Mouse (Mus musculus): ENCODE measurements around the gene Paics. TPM values are rescaled to one million over a fixed set of nuclear protein-coding genes. Genes with fewer than 3 reads are reported as not detected.

The Paics gene
- total and polyA plus RNA-seq, 2 experiments from 2014 or later, result 142 to 152 TPM

GRCm38 (mm10) chr5:76984015-76984414, 32.9 kb downstream of the Paics start:
- WGBS, result 93% methylated on average over 11 of the region's 11 CpGs
- H3K4me1 ChIP-seq (ENCODE audit: insufficient read depth), result no peaks in the 10 kb centered on the region
- no peak overlapping the region for H3K4me2 ChIP-seq (ENCODE audit: low read depth)
- ATAC-seq (no peak), DNase-seq (no peak)
- H3K27me3 ChIP-seq (ENCODE audit: insufficient read depth, low read length), result no peaks in the 10 kb centered on the region
- no peak overlapping the region for H3K4me3 ChIP-seq (ENCODE audit: low read depth, low read length)
- no peaks in the 10 kb centered on the region for H3K9me3 ChIP-seq (ENCODE audit: low read length)
- H3K36me3 ChIP-seq (ENCODE audit: insufficient read depth), result peaks cover 67% of the 10 kb centered on the region
- TF ChIP-seq CTCF (IDR thresholded peaks at IDR 0.05; ENCODE audit: low read depth), result no peak
- no peak overlapping the region for H3K27ac ChIP-seq (ENCODE audit: low read depth, low read length)
- no peak overlapping the region for H3K9ac ChIP-seq

GRCm38 (mm10) chr5:76990789-76991188, 39.7 kb downstream of the Paics start:
- H3K4me2 ChIP-seq (ENCODE audit: low read depth), result no peak overlapping the region
- H3K27ac ChIP-seq (ENCODE audit: low read depth, low read length), result no peak overlapping the region
- DNase-seq (no peak), ATAC-seq (no peak)
- H3K9ac ChIP-seq, result no peak overlapping the region
- 88% methylated on average over 3 of the region's 3 CpGs for WGBS
- TF ChIP-seq CTCF (IDR thresholded peaks at IDR 0.05; ENCODE audit: low read depth), result no peak
- H3K27me3 ChIP-seq (ENCODE audit: insufficient read depth, low read length), result no peaks in the 10 kb centered on the region
- peaks cover 70% of the 10 kb centered on the region for H3K36me3 ChIP-seq (ENCODE audit: insufficient read depth)
- no peaks in the 10 kb centered on the region for H3K4me1 ChIP-seq (ENCODE audit: insufficient read depth)
- no peaks in the 10 kb centered on the region for H3K9me3 ChIP-seq (ENCODE audit: low read length)
- no peak overlapping the region for H3K4me3 ChIP-seq (ENCODE audit: low read depth, low read length)

GRCm38 (mm10) chr5:76993174-76993814, 42.2 kb downstream of the Paics start:
- TF ChIP-seq CTCF (IDR thresholded peaks at IDR 0.05; ENCODE audit: low read depth), result no peak
- Histone ChIP-seq H3K9ac (no peak overlapping the region), H3K9me3 (ENCODE audit: low read length) (no peaks in the 10 kb centered on the region), H3K27ac (ENCODE audit: low read depth, low read length) (no peak overlapping the region), H3K36me3 (ENCODE audit: insufficient read depth) (peaks cover 77% of the 10 kb centered on the region), H3K4me3 (ENCODE audit: low read depth, low read length) (no peak overlapping the region), H3K4me2 (ENCODE audit: low read depth) (no peak overlapping the region), H3K4me1 (ENCODE audit: insufficient read depth) (no peaks in the 10 kb centered on the region), H3K27me3 (ENCODE audit: insufficient read depth, low read length) (no peaks in the 10 kb centered on the region)
- DNase-seq (no peak), ATAC-seq (no peak)
- WGBS, result 93% methylated on average over 5 of the region's 5 CpGs

- TF ChIP-seq CTCF (IDR thresholded peaks at IDR 0.05; ENCODE audit: low read depth), result peak; percentile 78
- H3K4me2 ChIP-seq (ENCODE audit: low read depth), result no peak overlapping the region
- ATAC-seq (peak; percentile 86), DNase-seq (peak; percentile 87)
- no peak overlapping the region for H3K9ac ChIP-seq
- no peak overlapping the region for H3K4me3 ChIP-seq (ENCODE audit: low read depth, low read length)
- no peaks in the 10 kb centered on the region for H3K9me3 ChIP-seq (ENCODE audit: low read length)
- no peak overlapping the region for H3K27ac ChIP-seq (ENCODE audit: low read depth, low read length)
- 40% methylated on average over 5 of the region's 5 CpGs for WGBS
- H3K36me3 ChIP-seq (ENCODE audit: insufficient read depth), result peaks cover 64% of the 10 kb centered on the region
- no peaks in the 10 kb centered on the region for H3K4me1 ChIP-seq (ENCODE audit: insufficient read depth)
- no peaks in the 10 kb centered on the region for H3K27me3 ChIP-seq (ENCODE audit: insufficient read depth, low read length)
Measured at GRCm38 (mm10) chr5:76998416-76998815, 47.3 kb downstream of the Paics start.

- H3K9me3 ChIP-seq (ENCODE audit: low read length), result no peaks in the 10 kb centered on the region
- H3K4me1 ChIP-seq (ENCODE audit: insufficient read depth), result no peaks in the 10 kb centered on the region
Measured at GRCm38 (mm10) chr5:77001192-77001591, 50.1 kb downstream of the Paics start.

GRCm38 (mm10) chr5:77004051-77004821, 53.1 kb downstream of the Paics start, which contains the start of gene Arl9:
Arl9 (plus strand) TSS chr5:77004055.
- no peak within 1 kb of the TSS for H3K4me3 ChIP-seq (ENCODE audit: low read depth, low read length)
- DNase-seq (no peak), ATAC-seq (no peak)
- no peak within 1 kb of the TSS for H3K27ac ChIP-seq (ENCODE audit: low read depth, low read length)
- no peak for TF ChIP-seq CTCF (IDR thresholded peaks at IDR 0.05; ENCODE audit: low read depth)
- no peak within 1 kb of the TSS for H3K4me2 ChIP-seq (ENCODE audit: low read depth)
- 95% methylated on average over 6 of the region's 6 CpGs for WGBS
- H3K36me3 ChIP-seq (ENCODE audit: insufficient read depth), result peaks cover 16% of the 10 kb centered on the region
- H3K4me1 ChIP-seq (ENCODE audit: insufficient read depth), result no peaks in the 10 kb centered on the region
- H3K9me3 ChIP-seq (ENCODE audit: low read length), result no peaks in the 10 kb centered on the region
- no peaks in the 10 kb centered on the region for H3K27me3 ChIP-seq (ENCODE audit: insufficient read depth, low read length)
- H3K9ac ChIP-seq, result no peak within 1 kb of the TSS

More at GRCm38 (mm10) chr5:77001192-77001591, 50.1 kb downstream of the Paics start:
- no peak for ATAC-seq
- Histone ChIP-seq H3K4me2 (ENCODE audit: low read depth) (no peak overlapping the region), H3K9ac (no peak overlapping the region), H3K27ac (ENCODE audit: low read depth, low read length) (no peak overlapping the region), H3K27me3 (ENCODE audit: insufficient read depth, low read length) (no peaks in the 10 kb centered on the region), H3K4me3 (ENCODE audit: low read depth, low read length) (no peak overlapping the region), H3K36me3 (ENCODE audit: insufficient read depth) (peaks cover 40% of the 10 kb centered on the region)
- DNase-seq, result no peak
- TF ChIP-seq CTCF (IDR thresholded peaks at IDR 0.05; ENCODE audit: low read depth), result no peak
- WGBS, result 93% methylated on average over 17 of the region's 17 CpGs

- no peak for TF ChIP-seq CTCF (IDR thresholded peaks at IDR 0.05; ENCODE audit: low read depth)
- Histone ChIP-seq H3K27ac (ENCODE audit: low read depth, low read length) (no peak overlapping the region), H3K9me3 (ENCODE audit: low read length) (no peaks in the 10 kb centered on the region), H3K4me1 (ENCODE audit: insufficient read depth) (no peaks in the 10 kb centered on the region), H3K4me2 (ENCODE audit: low read depth) (no peak overlapping the region), H3K9ac (no peak overlapping the region), H3K4me3 (ENCODE audit: low read depth, low read length) (no peak overlapping the region), H3K27me3 (ENCODE audit: insufficient read depth, low read length) (no peaks in the 10 kb centered on the region), H3K36me3 (ENCODE audit: insufficient read depth) (no peaks in the 10 kb centered on the region)
- no peak for ATAC-seq
- no peak for DNase-seq
- WGBS, result 90% methylated on average over 9 of the region's 9 CpGs
Measured at GRCm38 (mm10) chr5:77010352-77010751, 59.2 kb downstream of the Paics start.
